Mouse (Mus musculus) myocyte (in vitro differentiated cells): Measurements from ENCODE around the gene Gpr162. TPM values are rescaled to one million over a fixed set of nuclear protein-coding genes. Genes with fewer than 3 reads are reported as not detected.

Source experiments
- H3K27me3 ChIP-seq: one replicate; pipeline ENCODE4 v1.6.1; 2011; ENCODE audit not compliant: control insufficient read depth, insufficient read depth, insufficient read length
- H3K36me3 ChIP-seq: one replicate; pipeline ENCODE4 v1.6.1; 2011; ENCODE audit not compliant: control insufficient read depth, insufficient read depth
- H3K4me2 ChIP-seq: one replicate; pipeline ENCODE4 v1.6.1; 2011; ENCODE audit warnings: low read depth, control low read depth
- H3K4me3 ChIP-seq: one replicate; pipeline ENCODE4 v1.5.1; 2011; ENCODE audit warnings: mild to moderate bottlenecking, control low read depth, moderate library complexity
- H3K79me2 ChIP-seq: one replicate; pipeline ENCODE4 v1.6.1; 2011; ENCODE audit not compliant: control insufficient read depth, insufficient read depth
- H3ac ChIP-seq: one replicate; pipeline ENCODE4 v1.6.1; 2011; ENCODE audit not compliant: control insufficient read depth, insufficient read length
- CEBPB ChIP-seq: IDR thresholded peaks from 2 replicates; pipeline ENCODE4 v1.6.1; 2011; ENCODE audit warnings: mild to moderate bottlenecking, moderate library complexity; ENCODE audit not compliant: poor library complexity, insufficient read depth, severe bottlenecking
- E2F4 ChIP-seq: IDR thresholded peaks from one replicate; pipeline ENCODE4 v1.6.1; 2011; ENCODE audit warnings: mild to moderate bottlenecking, control low read depth, moderate library complexity; ENCODE audit not compliant: insufficient read depth
- MAX ChIP-seq: IDR thresholded peaks from one replicate; pipeline ENCODE4 v1.6.1; 2011; ENCODE audit warnings: low read depth, mild to moderate bottlenecking, control low read depth
- MYOD1 ChIP-seq, 3 experiments: IDR thresholded peaks; one replicate each; pipeline ENCODE4 v1.6.1; 2011; ENCODE audit warnings: control low read depth in 2 of 3, low read depth in 2 of 3, mild to moderate bottlenecking in 2 of 3, moderate library complexity in 1 of 3; ENCODE audit not compliant: insufficient read length in 2 of 3, control insufficient read depth in 1 of 3
- MYOG ChIP-seq, 3 experiments: IDR thresholded peaks; one replicate each; pipeline ENCODE4 v1.6.1; 2011; ENCODE audit warnings: control low read depth in 2 of 3, low read depth in 2 of 3, mild to moderate bottlenecking in 2 of 3; ENCODE audit not compliant: insufficient read length in 2 of 3, control insufficient read depth in 1 of 3, insufficient read depth in 1 of 3
- POLR2A ChIP-seq: IDR thresholded peaks from one replicate; pipeline ENCODE4 v1.6.1; 2011; ENCODE audit warnings: low read depth, mild to moderate bottlenecking, control low read depth, moderate library complexity; ENCODE audit not compliant: insufficient read length
- POLR2AphosphoS2 ChIP-seq: IDR thresholded peaks from one replicate; pipeline ENCODE4 v1.6.1; 2011; ENCODE audit warnings: low read depth, control low read depth; ENCODE audit not compliant: insufficient read length
- REST ChIP-seq: IDR thresholded peaks from one replicate; pipeline ENCODE4 v1.6.1; 2011; ENCODE audit warnings: mild to moderate bottlenecking, control low read depth, moderate library complexity; ENCODE audit not compliant: insufficient read depth, insufficient read length
- SRF ChIP-seq: IDR thresholded peaks from one replicate; pipeline ENCODE4 v1.6.1; 2011; ENCODE audit warnings: low read depth; ENCODE audit not compliant: control insufficient read depth, insufficient read length
- TCF12 ChIP-seq: IDR thresholded peaks from one replicate; pipeline ENCODE4 v1.6.1; 2011; ENCODE audit warnings: mild to moderate bottlenecking, control low read depth; ENCODE audit not compliant: poor library complexity, insufficient read depth, severe bottlenecking
- TCF3 ChIP-seq: IDR thresholded peaks from one replicate; pipeline ENCODE4 v1.6.1; 2011; ENCODE audit warnings: low read depth, control low read depth; ENCODE audit not compliant: insufficient read length
- USF1 ChIP-seq: IDR thresholded peaks from one replicate; pipeline ENCODE4 v1.6.1; 2011; ENCODE audit warnings: low read depth, mild to moderate bottlenecking, control low read depth, moderate library complexity
- polyA plus RNA-seq: library from polyadenylated mRNA; unstranded; fragments of >200 nt; fragmentation: generic; extraction: Trizol; gene quantifications from one replicate; pipeline ENCODE4 v1.2.1, GENCODE M21; 2012; ENCODE audit warnings: missing spikeins

Gene Gpr162
- polyA plus RNA-seq, 1 experiment, result 0.02 TPM

- no peaks in the 10 kb centered on the region for H3K79me2 ChIP-seq
- no peak overlapping the region for H3K4me2 ChIP-seq
- no peak overlapping the region for H3ac ChIP-seq
- TF ChIP-seq POLR2A (no peak), REST (no peak), MAX (no peak), E2F4 (no peak), TCF3 (no peak), SRF (no peak), MYOG (IDR thresholded peaks at IDR 0.05; ENCODE audit: control insufficient read depth in 1 of 3, insufficient read depth in 1 of 3, insufficient read length in 2 of 3, low read depth in 2 of 3) (no peak), USF1 (no peak)
- no peaks in the 10 kb centered on the region for H3K36me3 ChIP-seq
- H3K27me3 ChIP-seq, result peaks cover 18% of the 10 kb centered on the region
- no peak overlapping the region for H3K4me3 ChIP-seq
These were observed 18.0 kb upstream of the Gpr162 start for GRCm38 (mm10) chr6:124881821-124882220.

GRCm38 (mm10) chr6:124879390-124879789 lies 15.6 kb upstream of the Gpr162 start:
- Histone ChIP-seq H3K36me3 (no peaks in the 10 kb centered on the region), H3K79me2 (no peaks in the 10 kb centered on the region), H3K4me2 (no peak overlapping the region), H3ac (no peak overlapping the region), H3K27me3 (peaks cover 31% of the 10 kb centered on the region), H3K4me3 (no peak overlapping the region)
- TF ChIP-seq SRF (no peak), MYOD1 (IDR thresholded peaks at IDR 0.05; ENCODE audit: control insufficient read depth in 1 of 3, insufficient read length in 2 of 3, low read depth in 2 of 3) (peak in 2 of 3 experiments; percentile 7 to 34)

- Histone ChIP-seq H3K79me2 (no peaks in the 10 kb centered on the region), H3K4me2 (no peak overlapping the region), H3K36me3 (no peaks in the 10 kb centered on the region), H3K4me3 (no peak overlapping the region), H3ac (no peak overlapping the region), H3K27me3 (peaks cover 57% of the 10 kb centered on the region)
- TF ChIP-seq POLR2AphosphoS2, result no peak
- TF ChIP-seq USF1, result no peak
- TF ChIP-seq TCF12, result no peak
- no peak for TF ChIP-seq MAX
These were observed 10.6 kb upstream of the Gpr162 start for GRCm38 (mm10) chr6:124874348-124874747.

GRCm38 (mm10) chr6:124866560-124866959 lies 2.8 kb upstream of the Gpr162 start:
- TF ChIP-seq E2F4 (no peak), POLR2AphosphoS2 (no peak), CEBPB (no peak), POLR2A (no peak), SRF (no peak), TCF12 (no peak), MAX (no peak), MYOG (IDR thresholded peaks at IDR 0.05; ENCODE audit: control insufficient read depth in 1 of 3, insufficient read depth in 1 of 3, insufficient read length in 2 of 3, low read depth in 2 of 3) (no peak), TCF3 (no peak), USF1 (no peak), MYOD1 (IDR thresholded peaks at IDR 0.05; ENCODE audit: control insufficient read depth in 1 of 3, insufficient read length in 2 of 3, low read depth in 2 of 3) (no peak), REST (no peak)
- no peak overlapping the region for H3ac ChIP-seq
- H3K4me2 ChIP-seq, result no peak overlapping the region
- no peaks in the 10 kb centered on the region for H3K36me3 ChIP-seq
- no peaks in the 10 kb centered on the region for H3K79me2 ChIP-seq
- no peak overlapping the region for H3K4me3 ChIP-seq
- peaks cover 76% of the 10 kb centered on the region for H3K27me3 ChIP-seq

- H3K36me3 ChIP-seq, result no peaks in the 10 kb centered on the region
- H3ac ChIP-seq, result no peak overlapping the region
- no peak for TF ChIP-seq TCF3
- TF ChIP-seq TCF12, result no peak
- no peak for TF ChIP-seq MAX
- TF ChIP-seq MYOD1 (IDR thresholded peaks at IDR 0.05; ENCODE audit: control insufficient read depth in 1 of 3, insufficient read length in 2 of 3, low read depth in 2 of 3), result no peak
- no peak for TF ChIP-seq SRF
- no peak for TF ChIP-seq E2F4
- TF ChIP-seq MYOG (IDR thresholded peaks at IDR 0.05; ENCODE audit: control insufficient read depth in 1 of 3, insufficient read depth in 1 of 3, insufficient read length in 2 of 3, low read depth in 2 of 3), result no peak
- TF ChIP-seq POLR2AphosphoS2, result no peak
- H3K4me3 ChIP-seq, result no peak overlapping the region
- no peak overlapping the region for H3K4me2 ChIP-seq
- peaks cover 81% of the 10 kb centered on the region for H3K27me3 ChIP-seq
- H3K79me2 ChIP-seq, result no peaks in the 10 kb centered on the region
These were observed 2.1 kb upstream of the Gpr162 start for GRCm38 (mm10) chr6:124865766-124866362.
